Mouse (Mus musculus) retina, embryonic 14.5 days (tissue): ENCODE measurements around the gene Ncdn.

Experiments
- DNase-seq: peaks from one replicate; pipeline ENCODE4 v3.0.0-alpha.2; 2015; ENCODE audit warnings: low spot score

The Ncdn gene

GRCm38 (mm10) chr4:126732531-126733380 lies 20.5 kb downstream of the Ncdn start:
- DNase-seq: no peak

DNA sequence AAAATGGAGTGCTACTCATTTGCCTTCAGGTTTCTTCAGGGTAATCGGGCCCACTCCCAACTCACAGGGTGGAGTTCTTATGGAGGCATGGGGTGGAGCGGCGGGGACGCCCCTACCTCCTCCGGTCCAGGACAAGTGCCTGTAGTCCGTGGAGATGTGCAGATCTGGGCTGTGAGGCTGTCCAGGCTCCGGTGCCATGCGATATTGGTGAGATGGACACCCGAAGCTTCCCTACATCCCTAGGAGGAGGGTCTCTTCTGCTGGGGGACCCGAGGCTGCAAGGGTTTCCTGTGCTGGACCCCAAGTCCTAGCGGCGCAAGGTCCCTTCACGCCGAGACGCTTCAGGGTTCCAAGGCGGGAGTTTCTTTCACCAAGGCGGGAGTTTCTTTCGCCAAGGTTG lies 21.1 kb downstream of the Ncdn start:
- DNase-seq: no peak

DNA sequence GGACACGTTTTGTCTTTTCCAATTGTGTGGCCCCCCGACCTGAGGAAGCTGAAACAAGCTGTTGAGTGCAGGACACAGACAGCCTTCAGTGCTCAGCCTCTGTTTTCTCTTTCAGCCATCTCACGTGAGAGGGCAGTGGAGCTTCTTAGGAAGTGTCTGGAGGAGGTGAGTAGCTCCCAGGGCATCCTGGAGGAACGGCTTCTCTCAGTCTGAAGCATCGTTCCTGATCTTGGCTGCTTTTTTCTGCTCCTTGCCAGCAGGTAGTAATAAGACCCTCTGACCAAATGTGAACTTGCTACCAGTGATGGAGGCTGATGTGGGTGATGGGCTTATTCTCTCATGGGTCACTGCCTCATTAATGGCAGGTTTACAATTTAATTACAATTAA lies 45.8 kb downstream of the Ncdn start:
- no peak for DNase-seq

DNA sequence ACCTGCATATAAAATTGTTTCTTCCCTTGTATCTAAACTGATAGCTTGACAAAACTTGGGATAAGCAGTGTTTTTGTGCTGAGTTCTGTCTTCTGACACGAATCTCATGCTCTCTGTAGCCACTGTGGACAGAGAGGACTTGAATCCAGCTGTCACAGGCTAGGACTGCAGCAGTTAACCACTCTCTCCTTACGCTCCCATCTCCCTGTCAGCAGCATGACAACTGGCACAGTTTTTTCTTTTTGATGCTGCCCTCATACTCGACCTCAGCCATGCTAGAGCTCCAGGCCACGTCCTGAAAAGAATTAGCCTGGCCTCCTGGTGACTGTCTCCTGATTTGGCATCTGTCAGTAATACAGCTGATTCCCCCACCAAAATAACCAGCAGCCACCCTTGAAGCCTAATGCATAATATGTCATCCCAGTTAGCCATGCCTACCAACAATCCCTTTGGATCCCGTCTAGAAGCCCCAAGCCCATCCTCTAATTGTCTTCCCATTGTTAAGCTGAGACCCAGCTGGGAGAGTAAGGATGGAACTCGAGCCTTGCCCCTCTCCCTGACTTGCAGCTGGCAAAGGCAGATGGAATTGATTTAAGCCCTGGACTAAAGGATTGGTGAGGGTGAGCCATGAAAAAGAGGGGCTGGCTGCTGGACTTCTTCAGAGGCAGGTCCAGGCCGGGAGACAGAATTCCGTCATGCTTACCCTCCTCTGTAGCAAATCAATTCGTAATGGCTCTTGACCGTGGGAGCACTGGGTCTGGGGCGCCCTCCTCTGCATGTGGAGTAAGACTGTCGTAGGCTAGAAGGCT lies 46.4 kb downstream of the Ncdn start:
- no peak for DNase-seq

DNA sequence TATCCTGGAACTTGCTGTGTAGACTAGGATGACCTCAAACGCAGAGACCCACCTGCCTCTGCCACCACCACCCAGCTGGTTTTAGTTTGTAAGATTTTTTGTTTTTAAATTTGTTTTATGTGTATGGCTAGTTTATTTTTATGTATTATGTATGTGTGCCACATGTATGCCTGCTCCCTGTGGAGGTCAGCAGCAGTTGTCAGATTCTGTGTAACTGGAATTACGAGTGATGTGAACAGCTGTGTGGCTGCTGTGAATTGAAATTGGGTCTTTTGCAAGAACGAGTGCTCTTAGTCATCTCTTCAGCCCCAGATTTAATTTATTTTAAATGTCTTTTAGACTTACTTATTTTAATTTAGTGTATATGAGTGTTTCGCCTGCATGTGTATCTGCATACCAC lies 56.3 kb downstream of the Ncdn start:
- no peak for DNase-seq
